Mouse (Mus musculus) E14TG2a.4 (cell line): Measurements from ENCODE around the gene Cbln3.

Experiments
- CTCF ChIP-seq: conservative IDR thresholded peaks from 2 replicates; pipeline ENCODE4 v1.5.1; 2014; ENCODE audit warnings: low read length
- NANOG ChIP-seq: IDR thresholded peaks from 2 replicates; pipeline ENCODE4 v1.6.1; 2014; ENCODE audit warnings: borderline replicate concordance, low read length, mixed read lengths
- POU5F1 ChIP-seq: IDR thresholded peaks from 2 replicates; pipeline ENCODE4 v1.6.1; 2014; ENCODE audit warnings: low read length, borderline replicate concordance

- TF ChIP-seq CTCF (no peak), POU5F1 (no peak), NANOG (no peak)
Observed at GRCm38 (mm10) chr14:55897671-55898070, 13.5 kb upstream of the Cbln3 start.
